Mouse (Mus musculus) stomach, embryonic 16.5 days (tissue): ENCODE data around the gene Ablim2. TPM values are rescaled to one million over a fixed set of nuclear protein-coding genes. Genes with fewer than 3 reads are reported as not detected.

Experiments
- ATAC-seq: fragments of 200-750 bp; cut with Nextera tagmentation; 2 replicates; pipeline ENCODE4 v1.8.0; 2017; ENCODE audit warnings: moderate number of reproducible peaks, moderate TSS enrichment; ENCODE audit not compliant: insufficient read depth, low FRiP score
- H3K27ac ChIP-seq: fragments of 300-500 bp; sonication (generic); 2 replicates; pipeline ENCODE4 v1.5.1; 2014; ENCODE audit warnings: low read length
- H3K27me3 ChIP-seq: fragments of 300-500 bp; sonication (generic); 2 replicates; pipeline ENCODE4 v1.6.1; 2014; ENCODE audit warnings: low read length, control low read depth, mixed read lengths; ENCODE audit not compliant: control insufficient read depth, insufficient read depth
- H3K36me3 ChIP-seq: fragments of 300-500 bp; sonication (generic); 2 replicates; pipeline ENCODE4 v1.6.1; 2014; ENCODE audit warnings: low read length; ENCODE audit not compliant: control insufficient read depth, insufficient read depth
- H3K4me1 ChIP-seq: fragments of 300-500 bp; sonication (generic); 2 replicates; pipeline ENCODE4 v1.6.1; 2014; ENCODE audit warnings: low read length, control low read depth, mixed read lengths; ENCODE audit not compliant: control insufficient read depth, insufficient read depth
- H3K4me2 ChIP-seq: fragments of 300-500 bp; sonication (generic); 2 replicates; pipeline ENCODE4 v1.6.1; 2014; ENCODE audit warnings: low read depth, low read length, mixed read lengths
- H3K4me3 ChIP-seq: fragments of 300-500 bp; sonication (generic); replicated peaks from 2 replicates; pipeline ENCODE4 v1.5.1; 2014; ENCODE audit warnings: mild to moderate bottlenecking, low read length
- H3K9ac ChIP-seq: fragments of 300-500 bp; sonication (generic); 2 replicates; pipeline ENCODE4 v1.6.1; 2014; ENCODE audit warnings: low read length
- H3K9me3 ChIP-seq: fragments of 300-500 bp; sonication (generic); replicated peaks from 2 replicates; pipeline ENCODE4 v1.6.1; 2016; ENCODE audit warnings: low read length, control low read depth; ENCODE audit not compliant: control insufficient read depth
- WGBS: fragments of 180-500 bp; shearing (Covaris S2); extraction: QIAGEN DNeasy Blood & Tissue Kit; methylation state at CpG from one replicate; pipeline ENCODE4 v1.1.7; 2014; 5-methylcytosine and 5-hydroxymethylcytosine counted together
- polyA plus RNA-seq: library from polyadenylated mRNA; unstranded; fragments of >200 nt; fragmentation: Nextera tagmentation; extraction: Ambion mirVana; gene quantifications from 2 replicates; pipeline ENCODE4 v1.2.1, GENCODE M21; 2015

Ablim2 gene
- polyA plus RNA-seq, 1 experiment from 2014 or later: 4.3 TPM

GRCm38 (mm10) chr5:35861456-35861855 is 103.8 kb downstream of the Ablim2 start:
- Histone ChIP-seq H3K36me3 (no peaks in the 10 kb centered on the region), H3K4me1 (no peaks in the 10 kb centered on the region), H3K9me3 (no peaks in the 10 kb centered on the region), H3K27me3 (no peaks in the 10 kb centered on the region), H3K4me3 (no peak overlapping the region), H3K27ac (no peak overlapping the region), H3K4me2 (no peak overlapping the region), H3K9ac (no peak overlapping the region)
- 91% methylated on average over 2 of the region's 2 CpGs for WGBS
- ATAC-seq: no peak

DNA sequence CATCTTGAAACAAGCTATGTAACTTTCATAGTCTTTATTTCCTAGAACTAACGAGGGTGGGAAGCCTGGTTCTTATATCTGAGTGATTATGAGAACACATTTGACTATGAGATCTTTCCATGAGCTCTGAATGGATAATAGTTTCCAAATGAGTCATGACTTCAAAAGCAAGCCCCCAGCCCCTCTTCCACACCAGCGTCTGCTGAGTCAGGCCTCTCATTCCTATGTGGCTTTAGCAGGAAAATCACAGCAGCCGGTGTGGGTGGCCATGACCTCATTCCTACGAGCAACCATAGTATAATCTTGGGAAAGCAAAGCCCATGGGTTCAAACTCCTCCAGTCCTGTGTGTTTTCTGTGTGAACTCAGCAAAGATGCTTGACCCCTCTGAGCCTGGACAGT is 112.3 kb downstream of the Ablim2 start:
- no peak; the same call in 1 of the 2 replicates for ATAC-seq
- WGBS: 66% methylated on average over 4 of the region's 4 CpGs

DNA sequence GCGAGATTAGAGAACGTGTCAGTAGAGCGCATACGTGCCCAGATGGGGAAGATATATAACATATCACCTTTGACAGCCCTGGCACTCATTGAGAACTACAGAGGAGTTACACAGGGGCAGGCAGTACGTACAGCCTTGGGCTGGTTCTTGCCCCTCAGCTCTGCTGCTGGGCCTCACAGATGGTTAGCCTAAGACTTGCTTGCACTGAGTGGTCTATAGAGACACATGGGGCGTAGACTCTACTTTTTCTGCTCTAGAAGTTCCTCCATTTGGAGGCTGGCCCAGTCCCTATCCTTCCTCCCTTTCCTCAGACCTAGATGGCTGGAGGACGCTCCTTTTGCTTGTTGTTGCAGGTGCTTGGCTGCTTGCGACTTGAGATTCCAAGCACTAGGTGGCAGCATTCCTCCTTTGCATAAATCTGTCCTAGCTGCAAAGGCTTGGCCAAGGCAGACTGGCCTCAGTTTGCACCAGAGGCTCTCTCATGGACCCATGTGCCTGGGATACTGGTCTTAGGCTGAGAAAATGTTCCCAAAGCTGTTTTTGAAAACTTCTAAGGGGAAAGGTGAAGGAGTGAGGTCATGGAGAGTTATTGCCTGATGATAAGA is 112.8 kb downstream of the Ablim2 start:
- H3K9ac ChIP-seq: no peak overlapping the region
- ATAC-seq: peak; percentile 72; the same call in 1 of the 2 replicates
- H3K4me1 ChIP-seq: no peaks in the 10 kb centered on the region
- H3K4me3 ChIP-seq: no peak overlapping the region
- no peak overlapping the region for H3K27ac ChIP-seq
- no peaks in the 10 kb centered on the region for H3K9me3 ChIP-seq
- 52% methylated on average over 8 of the region's 8 CpGs for WGBS
- H3K36me3 ChIP-seq: no peaks in the 10 kb centered on the region
- no peaks in the 10 kb centered on the region for H3K27me3 ChIP-seq
- no peak overlapping the region for H3K4me2 ChIP-seq

More for the DNA sequence above, 112.3 kb downstream of the Ablim2 start:
- Histone ChIP-seq H3K4me1 (no peaks in the 10 kb centered on the region), H3K4me2 (no peak overlapping the region), H3K9me3 (no peaks in the 10 kb centered on the region), H3K27ac (no peak overlapping the region), H3K4me3 (no peak overlapping the region), H3K9ac (no peak overlapping the region), H3K36me3 (no peaks in the 10 kb centered on the region), H3K27me3 (no peaks in the 10 kb centered on the region)

DNA sequence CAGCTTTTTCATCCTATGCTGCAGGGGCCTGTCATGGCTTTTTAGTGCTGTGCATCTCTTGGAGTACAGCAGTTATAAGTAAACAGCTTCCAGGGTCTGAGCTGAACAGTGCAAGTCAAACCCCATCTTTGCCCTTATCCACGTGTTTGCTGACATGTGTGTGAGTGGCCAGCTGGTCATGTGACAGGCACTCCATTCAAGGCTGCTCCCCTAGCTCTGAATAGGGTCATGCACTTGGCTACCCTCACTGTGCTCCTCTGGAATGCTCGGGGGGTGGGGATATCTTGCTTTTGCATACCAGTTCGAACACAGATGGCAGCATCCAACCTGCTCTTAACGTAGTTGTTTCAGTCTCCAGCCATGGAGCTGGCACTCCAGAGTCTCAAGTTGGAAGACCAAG is 115.7 kb downstream of the Ablim2 start:
- no peak for ATAC-seq
- no peaks in the 10 kb centered on the region for H3K9me3 ChIP-seq
- no peaks in the 10 kb centered on the region for H3K36me3 ChIP-seq
- no peak overlapping the region for H3K4me3 ChIP-seq
- 23% methylated on average over 4 of the region's 4 CpGs for WGBS
- no peaks in the 10 kb centered on the region for H3K4me1 ChIP-seq
- H3K27ac ChIP-seq: no peak overlapping the region
- H3K9ac ChIP-seq: no peak overlapping the region; the same call in 1 of the 2 replicates
- no peaks in the 10 kb centered on the region for H3K27me3 ChIP-seq
- H3K4me2 ChIP-seq: no peak overlapping the region

DNA sequence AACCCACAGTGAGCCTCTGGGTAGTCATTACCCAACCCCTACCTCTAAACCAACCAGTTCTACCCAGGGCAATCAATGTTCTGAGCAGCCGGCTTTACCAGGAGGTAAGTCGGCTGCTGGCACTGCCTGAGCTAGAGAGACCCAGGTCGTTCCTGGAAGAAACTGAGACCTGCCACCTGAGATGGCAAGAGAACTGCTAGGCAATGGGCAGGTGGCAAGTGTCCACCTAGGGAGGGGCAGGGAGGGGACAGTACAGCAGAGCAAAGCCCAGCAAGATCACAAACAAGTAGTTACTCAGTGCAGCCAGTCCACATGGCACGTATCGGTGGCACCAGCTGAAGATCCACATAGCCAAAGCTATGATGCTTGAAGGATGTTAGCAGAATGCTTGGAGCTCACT is 118.6 kb downstream of the Ablim2 start:
- Histone ChIP-seq H3K4me1 (no peaks in the 10 kb centered on the region), H3K4me2 (no peak overlapping the region), H3K36me3 (no peaks in the 10 kb centered on the region), H3K27ac (no peak overlapping the region), H3K27me3 (no peaks in the 10 kb centered on the region), H3K9me3 (no peaks in the 10 kb centered on the region), H3K4me3 (no peak overlapping the region), H3K9ac (no peak overlapping the region)
- no peak for ATAC-seq
- 86% methylated on average over 5 of the region's 5 CpGs for WGBS

- H3K4me2 ChIP-seq: no peak overlapping the region
- no peaks in the 10 kb centered on the region for H3K27me3 ChIP-seq
- H3K27ac ChIP-seq: no peak overlapping the region
- H3K4me1 ChIP-seq: no peaks in the 10 kb centered on the region
- no peaks in the 10 kb centered on the region for H3K36me3 ChIP-seq
- no peak overlapping the region for H3K4me3 ChIP-seq
- WGBS: 86% methylated on average over 8 of the region's 8 CpGs
- H3K9me3 ChIP-seq: no peaks in the 10 kb centered on the region
- no peak for ATAC-seq
- no peak overlapping the region for H3K9ac ChIP-seq
Observed at GRCm38 (mm10) chr5:35879199-35879598, 121.5 kb downstream of the Ablim2 start.

GRCm38 (mm10) chr5:35882391-35882790 is 124.7 kb downstream of the Ablim2 start:
- Histone ChIP-seq H3K4me2 (no peak overlapping the region), H3K4me3 (no peak overlapping the region), H3K36me3 (no peaks in the 10 kb centered on the region), H3K9me3 (no peaks in the 10 kb centered on the region), H3K27me3 (no peaks in the 10 kb centered on the region), H3K27ac (no peak overlapping the region), H3K9ac (no peak overlapping the region), H3K4me1 (no peaks in the 10 kb centered on the region)
- WGBS: 40% methylated on average over 9 of the region's 9 CpGs
- ATAC-seq: no peak

DNA sequence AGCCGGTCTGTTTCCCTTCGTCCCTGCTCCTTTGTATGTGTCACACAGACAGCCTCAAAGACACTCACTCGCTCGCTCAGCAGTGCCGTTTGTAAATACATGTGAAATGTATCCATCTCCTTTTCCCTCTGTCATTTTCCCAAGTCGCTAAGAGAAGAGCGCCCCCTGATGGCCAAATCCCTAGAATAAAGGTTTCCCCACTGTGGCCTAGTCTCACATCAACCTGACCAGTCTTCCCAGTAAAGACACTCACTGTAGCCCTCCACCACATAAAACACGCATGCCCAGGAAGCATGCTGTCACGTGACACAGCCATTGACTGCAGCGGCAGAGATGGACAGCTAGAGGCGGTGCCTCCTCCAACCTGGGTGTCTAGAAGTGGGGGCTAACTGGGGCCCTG is 126.6 kb downstream of the Ablim2 start:
- Histone ChIP-seq H3K9me3 (no peaks in the 10 kb centered on the region), H3K27me3 (no peaks in the 10 kb centered on the region), H3K4me2 (no peak overlapping the region), H3K9ac (no peak overlapping the region), H3K4me3 (no peak overlapping the region), H3K4me1 (no peaks in the 10 kb centered on the region), H3K36me3 (no peaks in the 10 kb centered on the region), H3K27ac (no peak overlapping the region)
- 42% methylated on average over 11 of the region's 11 CpGs for WGBS
- no peak for ATAC-seq

GRCm38 (mm10) chr5:35884689-35885088 is 127.0 kb downstream of the Ablim2 start:
- H3K9ac ChIP-seq: no peak overlapping the region
- 82% methylated on average over 5 of the region's 5 CpGs for WGBS
- H3K4me3 ChIP-seq: no peak overlapping the region
- H3K27ac ChIP-seq: no peak overlapping the region
- ATAC-seq: no peak
- H3K9me3 ChIP-seq: no peaks in the 10 kb centered on the region
- no peaks in the 10 kb centered on the region for H3K27me3 ChIP-seq
- H3K36me3 ChIP-seq: no peaks in the 10 kb centered on the region
- no peak overlapping the region for H3K4me2 ChIP-seq
- no peaks in the 10 kb centered on the region for H3K4me1 ChIP-seq
